Mouse (Mus musculus) liver, adult 2 months (tissue): ENCODE measurements around the gene Guca1a.

Experiments
- CTCF ChIP-seq: fragments of 200-500 bp; IDR thresholded peaks from 2 replicates; pipeline ENCODE4 v1.5.1; 2011; ENCODE audit warnings: low read depth, low read length, control low read depth
- POLR2A ChIP-seq: fragments of 200-500 bp; IDR thresholded peaks from 2 replicates; pipeline ENCODE4 v1.6.1; 2011; ENCODE audit warnings: low read length, control low read depth; ENCODE audit not compliant: insufficient read depth; ENCODE audit errors: extremely low read depth

DNA sequence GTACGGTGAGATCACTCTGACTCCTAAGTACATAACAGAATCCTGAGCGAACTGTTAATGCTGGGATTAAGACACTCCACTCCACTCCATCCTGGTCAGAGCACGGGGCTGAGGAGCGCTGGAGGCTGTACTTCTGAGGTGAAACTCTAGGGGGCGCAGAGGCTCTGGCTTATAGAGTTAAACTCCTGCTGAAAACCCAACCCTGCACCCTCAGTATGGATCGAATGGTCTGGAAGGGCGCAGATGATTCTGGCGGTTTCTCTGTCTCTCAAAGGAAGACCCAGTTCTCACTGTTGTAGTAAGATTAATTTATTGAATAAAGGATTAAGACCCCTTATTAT lies 8.1 kb upstream of the Guca1a start:
- TF ChIP-seq CTCF = peak; percentile 86
- TF ChIP-seq POLR2A = no peak
